Mouse (Mus musculus): ENCODE measurements around the gene Nrxn2. TPM values are rescaled to one million over a fixed set of nuclear protein-coding genes. Genes with fewer than 3 reads are reported as not detected.
A peak's percentile ranks its signal among the peaks of the same experiment; 100 is the strongest.

Nrxn2 gene
- polyA plus RNA-seq, 1 experiment from 2014 or later: 1.1 TPM

GRCm38 (mm10) chr19:6424137-6424881, 5.8 kb downstream of the Nrxn2 start:
- Histone ChIP-seq H3K36me3 (no peaks in the 10 kb centered on the region), H3K4me3 (no peak overlapping the region), H3K9me3 (no peaks in the 10 kb centered on the region), H3K27ac (no peak overlapping the region), H3K4me1 (peaks cover 14% of the 10 kb centered on the region), H3K27me3 (ENCODE audit: insufficient read depth, poor library complexity, severe bottlenecking) (peaks cover 99% of the 10 kb centered on the region)
- 69% methylated on average over 8 of the region's 8 CpGs for WGBS
- DNase-seq (ENCODE audit: low spot score): no peak

- WGBS: 50% methylated on average over 5 of the region's 5 CpGs
- H3K4me1 ChIP-seq: peaks cover 14% of the 10 kb centered on the region
- no peak overlapping the region for H3K27ac ChIP-seq
- no peaks in the 10 kb centered on the region for H3K9me3 ChIP-seq
- no peaks in the 10 kb centered on the region for H3K36me3 ChIP-seq
- peaks cover 99% of the 10 kb centered on the region for H3K27me3 ChIP-seq (ENCODE audit: insufficient read depth, poor library complexity, severe bottlenecking)
- no peak for DNase-seq (ENCODE audit: low spot score)
- no peak overlapping the region for H3K4me3 ChIP-seq
These were observed 7.1 kb downstream of the Nrxn2 start for GRCm38 (mm10) chr19:6425595-6425994.

- DNase-seq (ENCODE audit: low spot score): no peak
- Histone ChIP-seq H3K4me1 (peaks cover 14% of the 10 kb centered on the region), H3K9me3 (no peaks in the 10 kb centered on the region), H3K4me3 (no peak overlapping the region), H3K27me3 (ENCODE audit: insufficient read depth, poor library complexity, severe bottlenecking) (peaks cover 97% of the 10 kb centered on the region), H3K27ac (no peak overlapping the region), H3K36me3 (no peaks in the 10 kb centered on the region)
- WGBS: 20% methylated on average over 13 of the region's 13 CpGs
These were observed 8.4 kb downstream of the Nrxn2 start for GRCm38 (mm10) chr19:6426703-6427500.

GRCm38 (mm10) chr19:6427653-6428434, 9.3 kb downstream of the Nrxn2 start:
- no peak for DNase-seq (ENCODE audit: low spot score)
- 2% methylated on average over 94 of the region's 94 CpGs for WGBS
- H3K27ac ChIP-seq: no peak overlapping the region

GRCm38 (mm10) chr19:6428501-6429200, 10.1 kb downstream of the Nrxn2 start:
- no peaks in the 10 kb centered on the region for H3K36me3 ChIP-seq
- DNase-seq (ENCODE audit: low spot score): no peak

More at GRCm38 (mm10) chr19:6427653-6428434, 9.3 kb downstream of the Nrxn2 start:
- H3K9me3 ChIP-seq: no peaks in the 10 kb centered on the region
- H3K4me1 ChIP-seq: peaks cover 14% of the 10 kb centered on the region
- peaks cover 96% of the 10 kb centered on the region for H3K27me3 ChIP-seq (ENCODE audit: insufficient read depth, poor library complexity, severe bottlenecking)
- peak overlapping the region; percentile 55 for H3K4me3 ChIP-seq
- no peaks in the 10 kb centered on the region for H3K36me3 ChIP-seq

GRCm38 (mm10) chr19:6443016-6443415, 24.5 kb downstream of the Nrxn2 start:
- Histone ChIP-seq H3K9me3 (no peaks in the 10 kb centered on the region), H3K27ac (no peak overlapping the region), H3K4me1 (peaks cover 5% of the 10 kb centered on the region; the same call in 1 of the 2 replicates), H3K27me3 (ENCODE audit: insufficient read depth, poor library complexity, severe bottlenecking) (peaks cover 69% of the 10 kb centered on the region), H3K36me3 (no peaks in the 10 kb centered on the region), H3K4me3 (no peak overlapping the region)
- WGBS: 60% methylated on average over 10 of the region's 10 CpGs
- DNase-seq (ENCODE audit: low spot score): no peak

More at GRCm38 (mm10) chr19:6428501-6429200, 10.1 kb downstream of the Nrxn2 start:
- Histone ChIP-seq H3K9me3 (no peaks in the 10 kb centered on the region), H3K27ac (no peak overlapping the region), H3K4me1 (peaks cover 14% of the 10 kb centered on the region), H3K27me3 (ENCODE audit: insufficient read depth, poor library complexity, severe bottlenecking) (peaks cover 93% of the 10 kb centered on the region), H3K4me3 (peak overlapping the region; percentile 55)
- WGBS: under 1% methylated on average over 60 of the region's 60 CpGs

- Histone ChIP-seq H3K4me3 (no peak overlapping the region), H3K27me3 (ENCODE audit: insufficient read depth, poor library complexity, severe bottlenecking) (peaks cover 88% of the 10 kb centered on the region), H3K4me1 (peaks cover 15% of the 10 kb centered on the region), H3K27ac (no peak overlapping the region), H3K36me3 (no peaks in the 10 kb centered on the region), H3K9me3 (no peaks in the 10 kb centered on the region)
- 37% methylated on average over 10 of the region's 10 CpGs for WGBS
- no peak for DNase-seq (ENCODE audit: low spot score)
These were observed 27.4 kb downstream of the Nrxn2 start for GRCm38 (mm10) chr19:6445761-6446423.

GRCm38 (mm10) chr19:6446736-6447437, 28.4 kb downstream of the Nrxn2 start:
- Histone ChIP-seq H3K27me3 (ENCODE audit: insufficient read depth, poor library complexity, severe bottlenecking) (peaks cover 91% of the 10 kb centered on the region), H3K4me3 (no peak overlapping the region), H3K36me3 (no peaks in the 10 kb centered on the region), H3K4me1 (peaks cover 15% of the 10 kb centered on the region), H3K27ac (no peak overlapping the region), H3K9me3 (no peaks in the 10 kb centered on the region)
- DNase-seq (ENCODE audit: low spot score): no peak
- 54% methylated on average over 7 of the region's 7 CpGs for WGBS

GRCm38 (mm10) chr19:6448752-6449151, 30.2 kb downstream of the Nrxn2 start:
- Histone ChIP-seq H3K36me3 (no peaks in the 10 kb centered on the region), H3K9me3 (no peaks in the 10 kb centered on the region), H3K27me3 (ENCODE audit: insufficient read depth, poor library complexity, severe bottlenecking) (peaks cover 83% of the 10 kb centered on the region), H3K4me3 (peak overlapping the region; percentile 39), H3K27ac (no peak overlapping the region), H3K4me1 (peaks cover 27% of the 10 kb centered on the region)
- no peak for DNase-seq (ENCODE audit: low spot score)
- 10% methylated on average over 5 of the region's 5 CpGs for WGBS

- peaks cover 84% of the 10 kb centered on the region for H3K27me3 ChIP-seq (ENCODE audit: insufficient read depth, poor library complexity, severe bottlenecking)
These were observed 31.3 kb downstream of the Nrxn2 start for GRCm38 (mm10) chr19:6449841-6450240.

GRCm38 (mm10) chr19:6452030-6452494, 33.5 kb downstream of the Nrxn2 start:
- H3K36me3 ChIP-seq: no peaks in the 10 kb centered on the region
- H3K9me3 ChIP-seq: no peaks in the 10 kb centered on the region
- DNase-seq (ENCODE audit: low spot score): peak; percentile 84
- H3K4me1 ChIP-seq: peaks cover 23% of the 10 kb centered on the region
- H3K4me3 ChIP-seq: no peak overlapping the region
- H3K27me3 ChIP-seq (ENCODE audit: insufficient read depth, poor library complexity, severe bottlenecking): peaks cover 80% of the 10 kb centered on the region
- H3K27ac ChIP-seq: no peak overlapping the region
- WGBS: 23% methylated on average over 6 of the region's 6 CpGs

More at GRCm38 (mm10) chr19:6449841-6450240, 31.3 kb downstream of the Nrxn2 start:
- 65% methylated on average over 7 of the region's 7 CpGs for WGBS
- no peaks in the 10 kb centered on the region for H3K9me3 ChIP-seq
- H3K36me3 ChIP-seq: no peaks in the 10 kb centered on the region
- no peak for DNase-seq (ENCODE audit: low spot score)
- H3K27ac ChIP-seq: no peak overlapping the region
- H3K4me3 ChIP-seq: no peak overlapping the region
- H3K4me1 ChIP-seq: peaks cover 27% of the 10 kb centered on the region

Data from heart, embryonic 10.5 days (tissue).